Mouse (Mus musculus) spleen, adult 10 weeks (tissue): ENCODE results near the gene Tas2r105. TPM values are rescaled to one million over a fixed set of nuclear protein-coding genes. Genes with fewer than 3 reads are reported as not detected.

ENCODE experiments used
- polyA plus RNA-seq: library from polyadenylated mRNA; stranded (reverse); fragments of 350-450 nt; fragmentation: Illumina TruSeq; extraction: RNeasy Lipid Tissue Mini Kit (QIAGEN cat#74804); gene quantifications from one replicate; pipeline ENCODE4 v1.2.3, GENCODE M21; 2015; ENCODE audit warnings: low replicate concordance; ENCODE audit not compliant: insufficient read depth

Gene Tas2r105
- not detected for polyA plus RNA-seq

DNA sequence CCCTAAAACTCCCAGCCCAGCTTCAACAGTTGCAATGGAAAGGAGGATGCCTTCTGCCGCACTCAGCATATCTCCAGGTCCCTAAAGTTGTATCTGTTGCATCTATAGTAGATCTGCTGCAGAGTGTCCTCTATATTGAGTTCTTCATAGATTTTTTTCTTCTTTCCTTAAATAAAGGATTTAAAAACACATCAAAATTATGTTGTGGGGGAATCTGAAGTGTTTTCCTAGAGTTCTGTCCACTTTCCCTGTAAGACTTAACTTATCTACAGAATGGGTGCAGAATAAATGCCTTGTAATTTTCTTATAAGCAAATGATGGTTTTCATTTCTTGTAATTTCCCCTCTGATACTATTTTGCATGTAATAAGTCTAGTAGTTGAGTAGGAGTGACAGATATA lies at the start of gene Tas2r105:
Gene Tas2r105 (minus strand): TSS at position 101 of the 400 bp plus-strand sequence.

DNA sequence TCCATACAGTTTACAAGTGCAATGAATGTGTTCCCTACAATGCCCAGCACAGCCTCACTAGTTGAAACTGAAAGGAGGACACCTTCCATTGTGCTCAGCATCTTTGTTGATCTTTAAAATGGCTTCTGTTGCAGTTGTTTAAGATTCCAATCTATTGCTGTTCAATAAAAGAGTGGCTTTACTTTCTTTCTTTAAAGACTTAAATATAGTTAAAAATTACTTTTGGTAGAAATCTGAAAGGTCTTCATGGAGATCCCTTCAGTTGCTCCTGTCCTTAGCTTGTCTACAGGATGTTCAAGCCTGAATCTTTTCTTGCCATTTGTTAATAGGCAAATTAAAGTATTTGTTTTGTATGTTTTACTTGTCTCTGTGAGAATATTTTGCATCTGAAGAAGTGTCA lies 2.7 kb upstream of the Tas2r105 start, which contains the start of gene Tas2r114:
Gene Tas2r114 (minus strand): TSS at position 101 of the 400 bp plus-strand sequence.

DNA sequence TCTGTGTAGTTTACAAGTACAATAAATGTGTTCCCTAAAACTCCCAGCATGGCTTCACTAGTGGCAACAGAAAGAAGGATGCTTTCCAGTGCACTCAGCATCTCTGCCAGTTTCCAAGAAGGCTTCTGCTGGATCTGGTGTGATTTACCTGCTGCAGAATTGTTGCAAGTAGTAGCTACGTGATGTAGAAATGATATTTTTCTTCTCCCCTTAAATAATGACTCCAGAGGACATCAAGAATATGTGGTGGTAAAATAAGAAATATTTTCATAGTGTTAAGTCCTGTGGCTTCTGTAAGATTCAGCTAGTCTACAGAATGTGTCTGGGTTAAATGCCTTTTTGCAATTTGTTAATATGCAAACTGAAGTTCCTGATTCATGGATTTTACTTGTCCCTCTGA lies 1.7 kb downstream of the Tas2r105 start, which contains the start of gene Tas2r104:
Gene Tas2r104 (minus strand): TSS at position 101 of the 400 bp plus-strand sequence.

DNA sequence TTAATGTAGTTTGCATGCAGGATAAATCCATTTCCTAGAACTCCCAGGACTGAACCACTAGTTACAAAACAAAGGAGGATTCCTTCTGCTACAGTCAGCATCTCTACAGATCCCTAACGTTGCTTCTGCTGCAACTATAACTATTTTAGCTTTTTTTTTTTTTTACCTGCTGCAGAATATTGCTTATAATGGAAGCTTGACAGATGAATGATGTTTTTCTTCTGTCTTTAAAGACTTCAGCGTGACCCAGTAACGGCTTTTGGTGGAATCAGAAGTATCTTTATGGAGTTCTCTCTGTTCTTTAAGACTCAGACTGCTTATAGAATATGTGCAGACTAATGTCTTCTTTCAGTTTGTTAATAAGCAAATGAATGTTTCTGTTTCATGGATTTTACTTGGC lies 8.5 kb downstream of the Tas2r105 start, which contains the start of gene Tas2r106:
Gene Tas2r106 (minus strand): TSS at position 101 of the 400 bp plus-strand sequence.

DNA sequence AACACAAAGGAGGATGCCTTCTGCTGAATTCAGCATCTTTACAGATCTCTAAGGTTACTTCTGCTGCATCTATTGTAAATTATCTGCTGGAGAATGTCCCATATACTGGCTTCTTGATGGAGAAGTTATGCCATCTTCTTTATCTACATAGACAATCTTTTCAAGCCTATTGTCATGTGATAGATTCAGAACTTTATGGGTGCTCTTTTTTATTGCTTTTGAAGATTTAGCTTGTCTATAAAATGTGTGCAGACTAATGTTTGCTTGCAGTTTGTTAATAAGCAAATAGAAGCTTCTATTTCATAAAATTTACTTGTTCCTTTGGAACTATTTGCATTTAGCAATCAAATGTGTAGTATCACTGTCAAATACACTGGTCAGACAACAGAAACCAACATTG lies 27.2 kb downstream of the Tas2r105 start, which contains the start of gene Tas2r107:
Gene Tas2r107 (minus strand): TSS at position 101 of the 400 bp plus-strand sequence.

Other genes with a start within 250 kb of the Tas2r105 start
- gene 5430401F13Rik, start 201.1 kb downstream of the Tas2r105 start, polyA plus RNA-seq: not detected
- not detected for gene Gm6619, start 201.1 kb downstream of the Tas2r105 start, polyA plus RNA-seq
- not detected for gene Tas2r130, start 56.6 kb downstream of the Tas2r105 start, polyA plus RNA-seq
- gene Tas2r107, start 27.3 kb downstream of the Tas2r105 start, polyA plus RNA-seq: not detected
- not detected for gene Tas2r106, start 8.6 kb downstream of the Tas2r105 start, polyA plus RNA-seq
- gene Tas2r104, start 1.8 kb downstream of the Tas2r105 start, polyA plus RNA-seq: not detected
- not detected for gene Tas2r114, start 2.6 kb upstream of the Tas2r105 start, polyA plus RNA-seq